Mouse (Mus musculus): Measurements from ENCODE around the gene Csde1.
A peak's percentile ranks its signal among the peaks of the same experiment; 100 is the strongest.

Gene Csde1

DNA sequence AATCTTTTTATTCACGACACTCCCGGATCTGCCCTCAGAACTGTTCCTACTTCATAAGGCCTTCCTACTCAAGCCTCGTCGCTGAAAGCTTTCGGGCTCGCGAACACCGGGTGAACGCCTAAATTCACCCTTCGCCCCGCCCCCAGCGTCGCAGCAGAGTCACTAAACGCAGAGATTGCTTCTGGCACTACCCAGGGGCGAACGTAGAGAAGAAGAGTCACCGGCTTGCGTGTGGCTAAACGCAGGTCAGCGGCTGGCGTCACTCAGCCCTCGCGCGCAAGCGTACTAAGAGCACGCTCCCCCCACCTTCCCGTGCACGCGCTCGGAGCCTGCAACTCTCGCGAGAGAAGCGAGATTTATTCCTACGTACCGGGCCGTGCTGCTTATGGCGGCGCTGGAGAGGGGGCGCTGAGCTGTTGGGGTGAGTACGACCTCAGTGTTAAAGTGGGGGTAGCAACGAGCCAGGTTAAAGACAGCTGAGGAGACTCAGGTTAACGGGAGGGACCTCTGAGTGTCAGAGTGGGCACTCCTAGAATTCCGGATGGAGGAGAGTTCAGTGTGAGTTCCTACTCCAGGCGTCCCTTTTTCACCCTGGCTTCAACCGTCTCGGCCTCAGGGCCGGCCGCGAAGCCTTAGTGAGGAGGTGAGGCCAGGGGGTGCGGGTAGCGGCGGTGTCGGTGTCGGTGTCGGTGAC, at the start of gene Csde1:
Gene Csde1, plus strand, starts transcription at position 178 of the 694 bp plus-strand sequence.
- peak; percentile 95 for DNase-seq

DNA sequence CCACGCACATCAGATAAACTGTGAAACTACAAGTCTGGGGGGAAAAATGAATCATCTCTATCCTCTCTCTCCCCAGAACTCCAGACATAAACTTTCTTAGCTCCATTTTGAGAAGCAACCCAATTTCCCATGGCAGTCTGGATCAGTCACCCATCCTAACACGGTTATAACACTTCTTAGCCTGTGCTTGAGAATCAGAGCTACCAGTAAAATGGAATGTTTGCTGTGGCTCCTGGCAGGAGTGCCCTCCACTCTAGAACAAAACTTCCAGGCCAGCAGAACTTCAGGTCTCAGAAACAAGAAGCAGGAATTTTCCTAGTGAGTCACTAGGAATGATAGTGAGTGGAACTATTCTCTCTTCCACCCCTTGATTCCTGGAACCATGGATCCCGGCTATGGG, 49.7 kb upstream of the Csde1 start:
- no peak for DNase-seq

DNA sequence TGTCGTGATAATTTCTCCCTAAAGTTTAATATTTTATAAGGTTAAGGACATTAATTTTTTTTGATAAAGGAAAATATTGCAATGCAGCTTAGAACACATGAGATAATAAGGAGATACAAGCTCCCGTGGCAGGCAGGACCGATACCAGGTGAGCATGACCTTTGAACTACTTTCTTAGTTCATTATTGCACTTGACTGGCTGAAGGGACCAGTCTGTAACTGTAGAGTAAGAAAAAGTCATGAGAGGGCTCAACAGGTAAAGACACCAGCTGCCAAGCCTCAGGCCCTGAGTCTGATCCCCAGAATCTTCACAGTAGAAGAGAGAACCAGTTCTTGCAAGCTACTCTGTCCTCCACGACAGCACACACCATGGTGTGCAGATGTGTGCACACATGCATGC, 43.3 kb upstream of the Csde1 start:
- no peak for DNase-seq

DNA sequence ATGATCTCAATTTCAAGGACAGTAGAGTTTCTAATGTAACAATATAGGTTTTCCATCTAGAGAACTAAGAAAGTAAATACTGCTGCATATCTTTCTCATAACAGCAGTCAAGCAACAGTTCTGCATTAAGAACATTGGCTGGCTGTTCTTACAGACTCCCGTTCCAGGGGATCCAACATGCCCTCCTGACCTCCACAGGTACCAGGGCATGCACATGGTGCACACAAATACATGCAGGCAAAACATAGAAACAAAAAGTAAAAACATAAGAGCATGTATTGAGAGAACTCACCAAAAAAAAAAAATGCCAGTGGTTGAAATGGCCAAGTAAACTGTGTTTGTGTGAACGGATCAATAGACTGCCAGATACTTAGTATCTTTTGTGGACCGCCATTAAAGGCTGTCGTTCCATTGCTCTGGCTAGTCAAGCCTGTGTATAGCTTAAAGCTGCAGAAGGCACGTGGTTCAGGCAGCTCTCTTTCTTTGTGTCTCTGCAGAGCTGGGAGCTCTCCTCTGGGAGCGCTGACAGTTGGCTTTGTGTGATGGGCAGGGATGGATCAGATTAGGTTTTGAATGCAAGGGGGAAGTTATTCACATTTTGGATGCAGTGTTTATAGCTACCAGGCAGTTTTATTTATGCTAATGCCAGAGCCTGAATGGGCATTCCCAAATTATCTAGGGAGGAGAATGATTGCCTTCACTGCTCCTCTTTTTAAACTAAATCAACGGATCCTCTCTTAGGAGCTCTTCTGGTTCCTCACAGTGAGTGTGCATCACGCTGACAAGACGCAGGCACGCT, 40.5 kb upstream of the Csde1 start:
- DNase-seq: peak; percentile 54

DNA sequence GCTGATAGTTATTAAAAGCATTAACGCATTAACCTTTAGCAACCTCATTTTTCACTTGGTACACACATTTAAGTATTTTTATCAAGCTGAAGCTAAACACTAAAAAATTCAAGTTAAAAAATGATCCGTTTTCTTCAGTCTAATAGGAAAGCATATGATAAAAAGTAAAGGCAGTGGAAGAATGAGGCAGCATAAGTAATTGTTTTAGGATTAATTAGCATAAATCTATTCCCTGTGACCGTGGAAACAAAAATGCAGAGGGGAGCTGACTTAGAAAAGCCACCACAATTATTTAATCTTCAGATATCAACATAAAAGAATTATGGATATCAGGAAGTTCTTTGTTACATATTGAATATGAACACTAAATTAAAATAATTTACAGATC, 39.9 kb upstream of the Csde1 start:
- no peak for DNase-seq

DNA sequence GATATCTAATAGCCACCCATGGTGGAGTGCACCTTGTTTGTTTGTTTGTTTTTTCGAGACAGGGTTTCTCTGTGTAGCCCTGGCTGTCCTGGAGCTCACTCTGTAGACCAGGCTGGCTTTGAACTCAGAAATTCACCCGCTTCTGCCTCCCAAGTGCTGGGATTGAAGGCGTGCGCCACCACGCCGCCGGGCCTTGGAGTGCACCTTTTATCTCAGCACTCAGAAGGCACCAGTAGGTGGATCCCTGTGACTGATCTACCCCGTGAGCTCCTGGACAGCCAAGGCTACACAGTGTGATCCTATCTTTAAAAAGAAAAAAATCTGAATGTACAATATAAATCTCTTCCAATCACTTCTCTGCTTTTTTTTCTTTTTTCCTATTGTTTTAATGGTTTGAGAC, 29.2 kb upstream of the Csde1 start:
- DNase-seq: no peak

DNA sequence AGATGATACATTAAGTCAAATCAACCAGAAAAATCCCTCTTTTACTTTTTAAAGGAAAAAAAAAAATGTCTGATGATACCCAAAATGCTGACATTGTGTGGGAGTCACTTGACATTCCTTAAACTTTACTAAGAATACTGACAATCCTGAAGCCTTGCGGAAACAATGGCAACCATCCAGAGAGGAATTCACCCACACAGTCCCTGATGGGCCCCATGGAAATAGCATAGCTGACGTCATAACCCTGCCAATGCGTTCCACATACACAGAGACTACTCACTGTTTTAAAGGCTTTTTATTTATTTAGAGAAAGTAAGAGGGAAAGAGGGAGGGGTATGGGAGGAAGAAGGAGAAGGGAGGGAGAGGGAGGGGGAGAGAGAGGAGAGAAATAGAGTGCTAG, 27.3 kb upstream of the Csde1 start:
- DNase-seq: no peak

DNA sequence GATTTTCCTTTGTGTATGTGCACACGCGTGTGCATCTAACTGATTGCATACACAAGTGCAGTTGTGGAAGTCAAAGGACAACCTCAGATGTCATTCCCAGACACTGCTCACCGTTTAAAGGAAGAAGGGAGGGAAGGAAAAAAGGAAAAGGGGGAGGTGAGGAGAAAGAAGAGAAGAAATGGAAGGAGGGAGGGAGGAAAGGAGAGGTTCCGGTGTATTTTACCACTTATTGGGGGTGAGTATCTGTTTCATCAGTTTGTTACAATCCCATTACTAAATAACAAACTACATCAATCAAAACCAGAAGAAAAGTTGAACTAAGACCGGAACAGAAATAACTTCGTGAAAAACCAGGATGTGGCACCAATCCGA, 25.0 kb upstream of the Csde1 start:
- DNase-seq: no peak

DNA sequence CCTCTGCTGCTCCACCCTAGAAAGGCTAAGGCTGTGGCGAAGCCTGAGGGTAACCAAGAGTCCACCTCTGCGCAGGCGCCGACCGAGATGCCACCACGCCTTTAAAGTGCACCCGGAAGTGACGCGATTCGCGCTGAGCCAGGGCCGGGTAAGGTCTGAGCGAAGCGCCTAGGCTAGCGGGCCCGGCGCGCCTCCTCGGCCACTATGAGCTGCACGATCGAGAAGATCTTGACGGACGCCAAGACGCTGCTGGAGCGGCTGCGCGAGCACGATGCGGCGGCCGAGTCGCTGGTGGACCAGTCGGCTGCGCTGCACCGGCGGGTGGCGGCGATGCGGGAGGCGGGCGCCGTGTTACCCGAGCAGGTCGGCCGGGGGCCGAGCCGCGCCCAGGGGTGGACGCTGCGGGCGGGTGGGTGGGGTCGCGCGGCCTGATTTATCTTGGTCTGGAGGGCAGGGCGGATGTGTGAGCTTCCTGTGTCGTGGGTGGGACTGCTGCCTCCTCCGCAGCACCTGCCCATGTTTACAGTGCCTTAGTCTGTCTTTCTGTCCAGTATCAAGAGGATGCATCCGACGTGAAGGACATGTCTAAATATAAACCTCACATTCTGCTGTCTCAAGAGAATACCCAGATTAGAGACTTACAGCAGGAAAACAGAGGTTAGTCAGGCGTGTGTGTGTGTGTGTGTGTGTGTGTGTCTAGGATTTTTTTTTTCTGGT, 24.5 kb upstream of the Csde1 start, which contains the start of gene Sike1:
Gene Sike1, plus strand, starts transcription at position 104 of the 717 bp plus-strand sequence.
- DNase-seq: peak; percentile 89

DNA sequence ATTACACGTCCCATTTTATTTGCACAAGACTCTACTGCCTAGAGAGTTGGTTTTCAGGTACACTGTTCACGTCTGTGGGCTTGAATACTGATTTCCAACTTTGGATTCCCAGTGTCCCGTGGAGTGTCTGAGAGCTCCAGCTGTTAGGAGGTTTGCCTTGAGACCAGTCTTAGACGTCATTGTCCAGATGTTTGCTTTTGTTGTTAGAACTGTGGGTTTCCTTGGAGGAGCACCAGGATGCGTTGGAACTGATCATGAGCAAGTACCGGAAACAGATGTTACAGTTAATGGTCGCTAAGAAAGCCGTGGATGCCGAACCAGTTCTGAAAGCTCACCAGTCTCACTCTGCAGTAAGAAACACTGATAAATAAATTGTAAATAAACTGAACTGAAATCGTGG, 23.2 kb upstream of the Csde1 start:
- DNase-seq: no peak

DNA sequence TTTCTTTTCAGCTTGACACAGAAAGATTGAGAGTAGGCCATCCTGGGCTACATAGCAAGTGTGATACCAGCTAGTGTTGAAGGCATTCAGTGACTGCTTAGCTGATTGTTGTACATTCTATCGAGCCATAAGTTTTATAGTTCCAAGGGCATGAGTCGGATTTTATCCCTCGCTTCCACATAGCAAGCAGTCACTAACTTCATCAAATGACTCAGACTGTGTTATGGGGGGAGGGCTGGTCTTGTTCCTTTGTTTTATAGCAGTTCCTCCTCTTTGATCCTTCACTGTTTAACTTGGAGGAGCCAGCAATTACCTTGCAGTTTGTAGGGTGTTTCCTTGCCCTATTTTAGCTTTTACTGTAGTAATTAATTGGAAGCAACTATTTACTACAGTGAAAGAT, 22.6 kb upstream of the Csde1 start:
- DNase-seq: no peak

DNA sequence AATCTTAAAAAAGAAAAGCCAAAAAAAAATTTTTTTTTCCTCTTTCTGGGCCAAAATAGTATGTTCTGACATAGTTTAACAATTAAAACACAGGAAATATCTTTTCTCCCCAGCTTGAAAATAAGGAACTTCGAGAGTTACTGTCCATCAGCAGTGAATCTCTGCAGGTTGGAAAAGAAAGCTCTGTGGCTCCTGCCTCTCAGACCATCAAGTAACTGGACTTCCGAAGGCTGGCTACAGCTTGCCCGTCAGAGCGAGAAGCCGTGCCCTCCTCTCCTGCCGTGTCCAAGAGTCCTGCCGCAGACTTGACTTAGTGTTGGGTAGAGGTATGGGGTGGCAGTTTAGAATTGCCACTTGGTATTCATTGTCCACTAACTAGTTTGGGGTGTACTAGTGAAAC, 18.6 kb upstream of the Csde1 start:
- no peak for DNase-seq

DNA sequence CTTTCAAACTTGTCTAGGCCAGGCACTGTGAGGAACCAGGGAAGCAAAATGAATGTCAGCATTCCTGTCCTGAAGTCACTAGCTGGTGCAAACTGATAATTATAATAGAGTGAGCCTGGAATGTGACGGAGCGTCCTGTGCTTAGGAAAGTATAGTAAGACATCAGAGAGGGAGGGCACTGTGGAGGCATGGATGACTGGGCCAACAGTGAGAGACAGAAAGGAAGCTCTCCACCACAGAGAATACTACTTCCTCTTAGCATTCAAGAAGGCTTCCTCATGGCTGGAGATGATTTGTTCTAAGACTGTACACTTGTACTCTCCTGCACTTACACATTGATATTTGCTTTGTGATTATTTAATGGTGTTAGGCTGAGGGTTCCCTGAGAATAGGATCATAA, 2.9 kb upstream of the Csde1 start:
- DNase-seq: no peak

DNA sequence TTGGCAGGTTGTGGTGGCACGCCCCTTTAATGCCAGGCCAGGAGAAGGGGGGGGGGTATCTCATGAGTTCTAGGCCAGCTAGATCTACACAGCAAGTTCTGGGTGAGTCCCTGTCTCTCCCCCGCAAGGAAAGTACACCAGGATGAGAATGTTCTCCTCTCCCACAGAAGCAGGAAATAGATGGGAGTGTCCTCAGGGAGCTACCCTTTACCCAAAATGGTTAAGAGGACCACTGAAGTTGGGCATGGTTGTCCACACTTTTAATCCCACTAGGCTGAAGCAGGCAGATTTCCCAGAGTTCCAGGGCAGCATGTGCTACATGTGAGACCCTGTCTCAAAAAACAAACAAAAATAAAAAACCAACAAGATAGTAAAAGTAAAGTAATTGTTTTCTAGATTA, 764 bp upstream of the Csde1 start:
- no peak for DNase-seq

DNA sequence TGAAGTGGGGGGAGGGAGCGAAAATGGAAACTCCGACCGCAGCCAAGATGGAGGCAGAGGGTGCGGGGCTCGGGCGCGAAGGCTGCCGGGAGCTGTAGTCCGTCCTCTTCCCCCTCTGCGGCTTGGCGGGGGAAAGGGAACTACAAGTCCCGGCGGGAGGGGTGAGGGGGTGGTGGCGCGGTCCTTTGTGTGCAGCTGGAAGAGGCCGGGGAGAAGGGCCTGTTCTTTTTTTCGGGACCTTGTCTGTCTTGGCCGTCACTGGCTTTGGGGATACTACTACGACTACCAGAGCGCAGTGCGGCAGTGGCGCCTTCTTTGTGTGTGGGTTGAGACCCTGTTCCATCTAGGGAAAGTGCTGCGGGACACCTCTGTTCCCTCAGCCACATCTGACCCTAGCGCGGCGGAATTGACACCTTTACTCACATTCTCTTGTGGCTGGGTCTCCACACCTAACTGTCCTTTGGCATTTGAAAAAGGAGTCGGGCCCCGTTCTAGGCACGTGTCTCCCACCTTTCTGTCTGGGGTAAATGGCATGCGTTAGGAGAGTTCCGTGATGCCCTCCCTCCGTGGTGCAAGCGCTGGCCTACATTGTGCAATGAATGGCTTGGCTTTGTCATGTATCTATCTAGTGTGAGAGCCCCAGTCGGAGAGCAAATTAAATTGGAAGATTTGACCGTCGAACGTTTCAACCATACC, 865 bp downstream of the Csde1 start:
- peak; percentile 88 for DNase-seq

DNA sequence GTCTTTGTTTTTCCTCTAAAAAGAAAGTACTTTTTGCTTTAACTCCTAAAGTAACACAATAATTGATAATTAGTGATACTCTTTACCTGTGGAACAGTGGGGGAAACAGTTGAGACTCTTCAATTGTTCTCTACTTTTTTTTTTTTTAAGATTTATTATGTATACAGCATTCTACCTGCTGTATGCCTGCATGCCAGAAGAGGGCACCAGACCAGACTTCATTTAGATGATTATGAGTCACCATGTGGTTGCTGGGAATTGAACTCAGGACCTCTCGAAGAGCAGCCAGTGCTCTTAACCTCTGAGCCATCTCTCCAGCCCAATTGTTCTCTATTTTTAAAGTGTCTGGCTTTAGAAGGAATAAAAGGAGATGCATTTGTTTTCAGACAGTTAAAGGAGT, 5.9 kb downstream of the Csde1 start:
- no peak for DNase-seq

DNA sequence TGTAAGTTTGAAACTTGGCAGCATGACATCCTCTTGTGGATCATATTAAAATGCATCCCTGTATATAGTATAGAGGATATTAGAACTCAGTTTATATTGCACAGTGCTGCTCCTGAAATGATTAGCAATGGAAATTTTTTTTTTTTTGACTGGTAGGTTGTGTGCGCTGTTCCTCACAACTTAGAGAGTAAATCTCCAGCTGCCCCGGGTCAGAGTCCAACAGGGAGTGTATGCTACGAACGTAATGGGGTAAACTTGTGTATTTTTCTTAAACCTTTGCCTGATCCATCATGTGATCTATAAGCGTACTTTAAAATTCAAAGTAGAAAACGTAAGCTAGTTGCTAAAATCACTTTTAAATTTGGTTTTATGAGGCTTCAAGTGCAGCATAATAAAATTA, 20.1 kb downstream of the Csde1 start:
- DNase-seq: no peak

DNA sequence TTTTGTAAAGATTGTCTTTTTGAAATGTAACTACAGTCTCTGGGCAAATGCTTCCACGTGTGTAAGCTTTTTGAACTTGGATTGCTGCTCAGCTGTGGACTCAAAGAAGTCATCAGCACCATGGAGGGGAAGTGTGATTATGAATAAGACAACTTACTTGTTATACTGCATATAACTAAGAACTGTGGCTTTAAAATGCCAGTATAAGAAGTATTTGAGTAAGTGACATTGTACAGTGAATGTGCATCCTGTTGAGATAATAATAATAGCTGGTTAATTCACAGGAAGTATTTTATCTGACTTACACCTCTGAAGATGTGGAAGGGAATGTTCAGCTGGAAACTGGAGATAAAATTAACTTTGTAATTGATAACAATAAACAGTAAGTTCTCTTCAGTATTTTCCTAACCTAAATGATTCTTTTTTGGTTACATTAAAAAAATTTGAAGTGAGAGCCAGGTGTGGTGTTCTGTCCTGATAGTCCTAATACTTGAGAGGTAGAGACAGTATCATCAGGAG, 20.7 kb downstream of the Csde1 start:
- no peak for DNase-seq

DNA sequence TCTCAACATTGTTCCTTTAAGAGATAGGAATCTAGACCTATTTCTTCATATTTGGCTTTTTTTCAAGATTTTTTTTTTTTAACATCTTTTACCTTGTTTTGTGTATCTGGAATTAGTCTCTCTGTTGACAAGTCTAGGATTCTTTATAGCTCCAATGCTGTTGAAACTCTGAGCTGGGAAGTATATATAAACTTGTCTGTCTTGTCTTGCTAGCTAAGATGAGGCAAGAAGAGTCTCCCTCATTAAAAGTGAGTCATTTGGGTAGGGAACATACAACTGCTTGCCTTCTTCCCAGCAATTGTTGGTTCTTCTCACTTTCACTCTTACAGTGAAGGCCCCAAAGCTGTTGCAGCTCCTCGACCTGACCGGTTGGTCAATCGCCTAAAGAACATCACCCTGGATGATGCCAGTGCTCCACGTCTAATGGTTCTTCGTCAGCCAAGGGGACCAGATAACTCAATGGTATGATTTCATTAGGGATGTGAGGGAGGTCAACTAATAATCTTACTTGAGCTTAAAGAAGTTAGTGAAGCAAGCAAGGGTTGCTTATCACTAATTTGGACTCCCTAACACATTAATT, 35.9 kb downstream of the Csde1 start:
- no peak for DNase-seq

DNA sequence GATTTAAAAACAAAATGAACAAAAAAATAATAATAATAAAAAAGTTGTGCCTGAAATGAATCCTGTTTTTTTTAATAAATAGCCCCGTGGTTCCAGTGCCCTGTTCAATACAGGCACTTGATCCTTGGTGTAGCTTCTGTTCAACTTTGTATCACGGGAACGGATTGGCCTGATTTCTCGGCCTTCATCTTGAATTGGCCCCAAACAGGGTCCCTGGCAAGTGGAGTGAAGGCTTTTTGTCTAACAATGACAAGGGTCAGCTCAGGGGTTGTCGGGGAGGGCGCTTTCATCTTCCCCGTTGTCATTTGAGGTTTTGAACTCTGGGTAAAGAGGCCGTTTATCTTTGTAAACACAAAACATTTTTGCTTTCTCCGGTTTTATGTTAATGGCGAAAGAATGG, 37.5 kb downstream of the Csde1 start:
- no peak for DNase-seq

DNA sequence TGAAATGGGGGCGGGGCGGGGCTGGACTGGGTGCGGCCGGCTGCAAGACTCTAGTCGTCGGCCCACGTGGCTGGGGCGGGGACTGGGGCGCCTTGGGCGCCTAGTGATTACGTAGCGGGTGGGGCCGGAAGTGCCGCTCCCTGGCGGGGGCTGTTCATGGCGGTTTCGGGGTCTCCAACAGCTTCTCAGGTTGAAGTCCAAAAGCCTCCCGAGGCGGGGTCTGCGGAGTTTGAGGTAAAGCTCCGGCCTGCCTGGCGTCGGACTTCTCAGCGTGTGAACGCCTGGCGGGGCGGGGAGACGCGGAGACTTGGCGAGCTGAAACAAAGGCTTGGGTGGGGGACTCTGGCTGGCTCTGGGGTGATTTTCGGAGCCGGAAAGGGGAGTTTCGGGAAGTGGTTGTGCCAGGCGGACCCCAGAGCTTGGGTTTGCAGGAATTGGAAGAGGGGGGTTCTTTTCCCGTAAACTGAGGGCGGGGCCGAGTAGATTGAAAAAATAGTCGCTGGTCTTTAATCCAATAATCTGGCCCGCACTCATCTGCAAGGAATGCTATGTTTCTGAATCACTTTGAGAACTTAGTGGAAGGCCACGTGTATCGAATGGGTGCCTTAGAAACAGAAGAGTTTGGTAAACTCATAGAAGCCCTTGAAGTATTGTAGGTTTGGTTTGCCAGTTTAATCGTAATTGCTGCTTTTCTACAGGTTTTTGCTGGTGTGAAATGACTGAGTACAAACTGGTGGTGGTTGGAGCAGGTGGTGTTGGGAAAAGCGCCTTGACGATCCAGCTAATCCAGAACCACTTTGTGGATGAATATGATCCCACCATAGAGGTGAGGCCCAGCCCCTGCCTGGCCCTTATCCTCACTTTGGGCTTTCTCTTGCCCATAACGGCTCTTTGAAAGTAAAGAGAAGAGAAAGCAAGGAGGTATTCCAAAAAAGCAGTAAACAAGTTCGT, 38.3 kb downstream of the Csde1 start, which contains the start of gene Nras:
Gene Nras, plus strand, starts transcription at position 79 of the 951 bp plus-strand sequence.
- peak; percentile 98 for DNase-seq
